Mouse (Mus musculus) kidney, adult 8-10 months (tissue): ENCODE results near the gene Adam11.
"Not testable (repeated sequence)": the region's sequence is repeated elsewhere in the genome, so short reads cannot be mapped to it uniquely, and the experiment has no call there.

Experiments used
- DNase-seq, 2 experiments: peaks; one replicate each; pipeline ENCODE4 v3.0.0; 2022

Gene Adam11

DNA sequence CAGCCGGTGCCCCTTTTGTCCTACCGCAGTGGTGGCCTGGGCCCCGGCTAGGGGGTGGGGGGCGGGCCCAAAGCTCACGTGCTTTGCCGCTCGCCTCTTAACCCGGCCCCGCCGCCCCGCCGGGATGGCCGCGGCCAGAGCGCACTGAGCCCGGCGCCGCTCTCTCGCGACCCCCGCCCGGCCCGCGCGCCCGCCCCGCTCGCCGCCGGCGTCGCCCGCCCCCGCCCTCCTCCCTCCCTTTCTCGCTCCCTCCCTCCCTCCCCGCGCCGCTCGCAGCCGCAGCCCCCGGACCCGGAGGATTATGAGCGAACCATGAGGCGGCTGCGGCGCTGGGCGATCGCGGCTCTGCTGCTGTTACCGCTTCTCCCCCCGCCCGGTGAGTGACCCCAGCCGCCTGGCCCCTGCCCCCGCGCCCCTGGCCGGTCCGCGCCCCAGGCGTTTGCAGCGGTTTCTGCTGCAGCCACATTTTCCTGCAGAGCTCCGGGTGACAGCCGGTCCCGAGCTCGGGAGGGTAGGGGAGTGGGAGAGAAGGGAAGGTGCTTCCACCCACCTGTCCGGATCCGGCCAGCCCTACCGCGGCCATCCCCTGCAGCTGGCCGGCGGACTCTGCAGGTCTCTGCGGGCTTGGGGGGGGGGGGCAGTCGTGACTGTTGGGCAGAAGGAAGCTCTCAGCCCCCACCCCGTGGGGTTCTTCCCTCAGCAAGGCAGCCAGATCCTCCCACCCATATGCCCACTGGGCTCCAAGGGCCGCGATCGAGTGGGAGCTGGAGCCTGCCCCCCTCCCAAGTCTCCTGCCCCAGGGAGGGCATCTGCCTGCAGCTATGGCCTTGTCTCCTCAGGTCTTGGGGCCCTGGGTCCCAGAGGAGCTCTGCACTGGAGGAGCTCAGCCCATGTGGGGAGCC is at the start of gene Adam11:
Adam11 (plus strand) TSS at position 131 of the 902 bp plus-strand sequence.
- DNase-seq: no peak

DNA sequence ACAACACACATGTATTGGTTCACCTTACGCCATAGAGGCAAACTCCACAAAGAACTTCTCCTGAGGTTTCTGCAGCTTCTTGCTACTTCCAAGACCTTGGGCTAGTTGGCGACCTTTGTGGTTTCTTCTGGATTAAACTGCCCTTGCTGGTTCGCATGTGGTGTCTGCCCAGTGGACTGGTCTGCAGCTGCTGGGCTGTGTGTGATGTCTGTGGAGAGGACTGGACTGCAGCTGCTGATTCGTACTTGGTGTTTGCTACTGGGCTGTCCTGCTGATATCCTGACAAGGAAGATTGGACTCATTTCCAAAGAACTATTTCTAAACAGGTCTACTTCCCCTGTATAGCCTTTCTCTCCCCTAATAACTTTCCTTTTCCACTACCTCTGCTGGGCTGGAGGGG is 48.8 kb upstream of the Adam11 start:
- no peak for DNase-seq

DNA sequence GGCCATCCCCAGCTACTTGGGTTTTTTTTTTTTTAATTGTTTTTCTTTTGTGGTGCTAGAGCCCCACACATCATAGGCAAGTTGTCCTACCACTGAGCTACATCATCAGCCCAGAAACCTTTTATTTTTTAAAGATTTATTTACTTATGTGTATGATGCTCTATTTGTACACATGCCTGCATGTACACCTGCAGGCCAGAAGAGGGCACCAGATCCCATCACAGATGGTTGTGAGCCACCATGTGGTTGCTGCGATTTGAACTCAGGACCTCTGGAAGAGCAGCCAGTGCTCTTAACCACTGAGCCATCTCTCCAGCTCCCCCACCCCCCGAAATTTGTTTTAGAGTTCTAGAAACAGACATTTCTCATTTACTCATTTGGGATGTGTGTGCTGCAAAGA is 46.7 kb upstream of the Adam11 start:
- DNase-seq: not testable (repeated sequence)

DNA sequence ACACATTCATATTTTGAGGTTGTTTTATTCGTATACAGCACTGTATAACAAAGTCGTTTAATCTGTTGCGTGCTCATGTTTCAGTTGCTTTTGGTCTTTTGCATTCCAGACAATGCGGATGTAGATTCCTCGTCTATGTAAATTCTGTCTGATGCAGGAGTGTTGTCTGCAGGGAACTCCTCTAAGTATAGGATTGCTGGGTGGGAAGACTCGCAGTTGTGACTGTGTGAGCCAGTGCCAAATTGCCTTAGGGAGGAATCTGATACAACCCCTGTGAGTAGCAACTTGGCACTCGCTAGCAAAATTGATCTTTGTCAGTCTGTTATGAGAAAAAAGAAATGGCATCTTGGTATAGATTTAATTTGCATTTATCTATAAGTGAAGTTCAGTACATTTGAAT is 45.1 kb upstream of the Adam11 start:
- DNase-seq: no peak

DNA sequence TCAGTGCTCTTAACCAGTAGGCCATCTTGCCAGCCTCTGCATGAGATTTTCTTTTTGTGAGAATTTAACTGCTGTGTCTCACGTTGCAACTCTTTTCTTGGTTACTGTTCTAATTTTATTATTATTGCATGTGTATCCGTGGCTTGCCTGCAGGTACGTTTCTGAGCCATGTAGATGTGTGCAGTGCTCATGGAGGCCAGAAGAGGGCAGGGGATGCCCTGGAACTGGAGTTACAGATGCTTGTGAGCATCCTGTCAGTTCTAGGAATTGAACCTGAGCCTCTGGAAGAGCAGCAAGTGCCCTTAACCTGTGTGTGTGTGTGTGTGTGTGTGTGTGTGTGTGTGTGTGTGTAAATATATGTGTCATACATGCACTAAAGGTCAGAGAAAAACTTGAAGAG is 35.7 kb upstream of the Adam11 start:
- peak in 1 of 2 experiments; percentile 34 for DNase-seq

DNA sequence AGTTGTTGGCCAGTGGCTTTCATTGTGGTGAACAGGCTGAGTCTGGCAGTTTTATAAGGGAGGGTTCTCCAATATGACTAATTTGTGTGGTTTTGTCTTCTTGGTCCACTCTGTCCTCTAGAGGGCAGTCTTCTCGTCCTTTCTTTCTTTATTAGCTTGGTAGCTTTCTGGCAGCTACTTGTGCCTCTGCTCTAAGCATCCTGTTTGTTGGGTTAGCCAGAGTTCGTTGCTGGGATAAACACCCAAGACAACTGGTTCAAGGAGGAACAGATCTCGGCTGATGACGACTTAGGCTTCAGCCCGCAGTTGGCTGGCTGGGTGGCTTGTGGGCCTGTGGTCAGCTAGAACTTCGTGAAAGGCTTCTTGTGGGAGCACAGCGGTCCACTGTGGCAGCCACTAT is 32.6 kb upstream of the Adam11 start:
- peak; percentile 25 to 26 for DNase-seq

DNA sequence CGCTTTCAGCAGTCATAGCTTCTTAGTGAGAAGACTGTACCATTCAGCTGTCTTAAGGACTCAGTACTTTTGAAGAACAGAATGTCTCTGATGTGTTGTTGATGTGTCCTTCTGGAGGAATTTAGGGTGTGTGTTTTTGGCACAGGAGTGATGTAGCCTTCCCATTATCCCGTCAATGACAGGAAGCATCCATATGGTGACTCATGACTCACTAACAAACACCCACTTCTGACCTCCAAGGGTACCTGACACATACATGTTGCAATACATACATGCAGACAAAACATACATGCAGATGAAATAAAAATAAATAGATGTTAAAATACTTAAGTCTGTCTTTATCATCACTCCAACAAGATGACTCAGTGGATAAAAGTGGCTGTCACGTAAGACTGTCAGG is 31.4 kb upstream of the Adam11 start:
- no peak for DNase-seq

DNA sequence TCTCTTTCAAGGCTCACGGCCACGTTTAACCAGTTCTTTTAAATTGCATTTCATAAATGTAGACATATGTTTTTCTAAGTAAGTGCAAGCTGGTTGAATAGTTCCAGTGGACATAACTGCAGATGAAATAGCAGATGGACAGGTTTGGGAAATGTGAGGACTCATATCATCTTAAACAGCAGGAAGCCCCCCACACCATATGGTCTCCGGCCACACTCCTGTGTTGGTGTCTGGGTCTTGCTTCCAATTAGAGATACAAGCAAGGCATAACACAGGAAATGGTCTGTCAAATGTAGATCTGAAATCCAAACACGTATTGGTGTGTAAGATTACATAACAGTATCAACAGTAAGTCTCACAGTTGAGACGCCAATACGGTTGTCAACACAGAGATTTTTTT is 29.9 kb upstream of the Adam11 start:
- no peak for DNase-seq

DNA sequence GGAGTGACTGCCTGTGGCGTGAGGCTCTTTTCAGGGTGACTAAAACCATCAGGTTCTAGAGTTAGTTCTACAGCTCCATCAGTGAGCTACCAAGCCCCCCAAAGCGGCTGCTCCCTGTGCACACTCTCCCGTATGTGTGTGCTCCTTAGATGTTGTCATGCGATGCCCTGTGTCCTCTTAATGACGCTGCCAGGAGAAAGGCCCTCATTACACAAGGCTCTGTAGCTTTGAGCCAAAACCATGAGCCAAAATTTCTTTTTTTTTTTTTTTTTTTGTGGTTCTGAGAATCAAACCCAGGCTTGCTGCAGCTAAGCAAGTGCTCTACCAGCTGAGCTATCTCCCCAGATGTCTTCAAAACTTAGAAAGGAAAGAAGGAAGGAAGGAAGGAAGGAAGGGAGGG is 28.1 kb upstream of the Adam11 start:
- no peak for DNase-seq

DNA sequence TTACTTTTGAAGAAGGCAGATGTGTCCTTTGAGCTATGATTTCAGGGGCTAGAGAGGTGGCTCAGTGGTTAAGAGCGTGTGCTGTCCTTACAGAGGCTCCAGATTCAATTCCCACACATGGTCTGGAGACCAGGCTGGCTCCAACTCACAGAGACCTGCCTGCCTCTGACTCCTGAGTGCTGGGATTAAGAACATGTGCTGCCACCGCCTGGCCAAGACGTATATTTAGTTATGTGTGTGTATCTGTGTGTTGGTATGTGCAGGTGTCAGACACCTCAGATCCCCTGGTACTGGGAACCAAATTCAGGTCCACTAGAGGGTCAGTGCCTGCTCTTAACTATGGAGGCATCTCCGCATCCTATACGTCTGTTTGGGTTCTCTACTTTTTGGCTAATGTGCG is 26.3 kb upstream of the Adam11 start:
- no peak for DNase-seq

DNA sequence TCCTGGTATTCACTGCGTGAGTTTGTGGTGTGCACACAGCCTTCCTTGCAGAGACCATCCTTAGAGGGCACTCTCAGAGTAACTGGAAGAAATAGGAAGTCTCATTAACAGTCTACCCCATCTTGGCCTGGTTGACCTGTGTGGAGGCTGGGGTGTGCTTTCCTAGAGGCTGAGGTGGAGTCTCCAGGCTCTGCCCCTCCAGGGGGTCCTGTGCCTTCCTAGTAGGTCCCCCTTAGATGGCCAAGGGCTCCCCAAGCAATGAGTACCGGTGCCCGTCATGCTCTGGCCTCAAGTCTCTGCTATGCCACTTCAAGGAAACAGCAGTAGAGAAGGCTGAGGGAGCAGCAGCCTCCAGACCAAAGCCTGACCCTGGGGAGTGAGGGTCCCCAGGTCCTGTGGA is 23.2 kb upstream of the Adam11 start:
- no peak for DNase-seq

DNA sequence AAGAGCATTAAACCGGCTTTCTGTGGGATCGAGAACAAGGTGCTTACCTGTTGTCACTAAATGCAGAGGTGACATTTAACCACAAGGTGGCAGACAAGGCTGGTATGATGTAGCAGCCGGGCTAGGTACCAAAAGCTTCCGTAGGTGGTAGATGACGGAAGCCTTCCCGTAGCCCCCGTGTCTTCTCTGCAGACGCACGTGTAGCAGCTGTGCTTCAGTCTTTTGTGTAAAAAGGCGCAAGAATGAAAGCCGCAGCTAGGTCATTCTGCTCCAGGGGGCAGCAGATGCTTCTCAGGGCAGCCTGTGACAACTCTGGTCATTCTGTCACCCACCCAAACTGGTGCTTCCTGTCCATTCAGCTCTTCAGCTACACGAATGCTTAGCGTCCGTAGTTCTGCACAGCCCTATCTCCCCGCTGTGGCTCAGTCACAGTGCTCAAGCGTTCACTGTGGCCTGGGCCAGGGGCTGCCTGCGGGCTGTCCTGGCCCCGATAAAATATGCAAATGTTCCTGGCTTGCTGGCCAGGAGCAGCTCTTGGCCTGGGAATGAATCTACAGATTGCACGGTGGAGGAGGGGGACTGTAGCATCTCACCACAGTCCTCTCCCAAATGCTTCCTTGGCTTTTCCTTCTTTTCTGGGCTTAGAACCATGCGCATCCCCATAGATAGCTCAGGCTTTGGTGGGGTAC is 21.8 kb upstream of the Adam11 start:
- peak in 1 of 2 experiments; percentile 54 for DNase-seq

DNA sequence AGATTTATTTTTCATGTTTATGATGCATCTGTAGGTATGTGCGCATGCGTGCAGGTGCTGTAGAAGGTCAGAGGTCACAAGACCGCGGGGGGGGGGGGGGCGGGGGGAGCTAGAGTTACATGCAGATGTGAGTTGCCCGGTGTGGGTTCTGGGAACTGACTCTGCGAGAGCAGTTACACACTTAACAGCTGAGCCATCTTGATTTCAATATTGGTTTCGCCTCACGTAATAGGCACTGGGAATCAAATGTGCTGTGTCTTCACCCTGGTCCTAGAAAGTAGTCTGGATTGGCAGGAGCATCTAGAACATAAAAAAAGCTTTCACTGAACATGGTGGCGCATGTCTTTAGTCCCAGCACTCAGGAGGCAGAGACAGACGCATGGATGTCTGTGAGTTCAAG is 20.6 kb upstream of the Adam11 start:
- DNase-seq: no peak

DNA sequence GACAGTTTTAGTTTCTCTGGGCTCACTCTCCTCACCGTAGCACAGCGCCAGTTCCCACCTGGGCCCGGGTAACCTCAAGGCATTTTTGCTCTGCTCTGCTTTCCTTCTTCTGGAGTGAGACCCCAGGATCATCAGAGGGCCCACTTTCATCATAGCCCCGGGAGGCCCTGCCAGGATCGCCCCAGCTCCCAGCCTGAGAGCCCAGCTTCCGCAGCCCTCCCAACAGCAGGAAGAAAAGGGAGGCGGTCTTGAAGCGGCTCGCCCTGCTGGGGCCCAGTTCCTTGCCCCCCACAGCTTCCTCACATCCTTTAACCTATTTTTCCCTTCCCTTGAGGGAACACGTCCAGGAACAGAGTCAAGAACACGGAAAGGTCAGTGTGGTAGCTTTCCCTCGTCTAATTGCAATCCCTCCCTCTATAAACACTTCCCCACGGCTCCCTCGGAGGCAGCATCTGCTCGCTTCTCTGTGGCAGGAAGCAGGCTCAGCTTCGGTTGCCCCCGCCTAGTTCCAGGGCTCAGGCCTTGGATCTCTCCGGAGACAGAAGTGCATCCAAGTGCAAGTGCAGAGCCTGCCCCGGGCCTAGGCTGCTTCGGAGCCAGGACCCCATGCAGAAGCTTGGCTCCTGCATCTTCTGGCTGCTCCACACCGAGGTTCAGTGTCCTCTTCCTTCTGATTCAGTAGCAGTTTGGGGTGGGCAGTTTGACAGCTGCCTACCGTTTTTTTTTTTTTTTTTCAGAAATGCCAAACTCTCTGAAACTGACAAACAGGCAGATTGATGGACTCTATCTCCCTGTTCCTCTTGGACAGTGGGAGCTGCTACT is 19.9 kb upstream of the Adam11 start:
- DNase-seq: no peak

DNA sequence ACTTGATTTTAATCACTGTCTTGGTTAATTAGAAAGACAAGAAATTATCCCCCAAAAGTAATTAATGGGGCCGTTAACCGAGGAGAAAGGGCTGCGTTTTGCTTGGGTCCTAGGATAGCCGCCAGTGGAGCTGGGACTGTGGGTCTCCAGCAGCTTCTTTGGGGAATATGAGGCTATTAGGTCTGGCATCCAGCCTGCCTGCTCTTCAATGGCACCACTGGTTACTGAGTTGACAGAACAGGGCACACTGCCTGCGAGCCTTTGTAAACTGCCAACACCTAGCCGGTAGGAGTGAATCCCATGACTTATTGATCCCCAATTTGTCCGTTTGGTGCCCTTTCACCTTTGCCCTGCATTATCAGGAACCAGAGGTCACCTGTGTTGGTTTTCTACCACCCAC is 19.2 kb upstream of the Adam11 start:
- DNase-seq: no peak

DNA sequence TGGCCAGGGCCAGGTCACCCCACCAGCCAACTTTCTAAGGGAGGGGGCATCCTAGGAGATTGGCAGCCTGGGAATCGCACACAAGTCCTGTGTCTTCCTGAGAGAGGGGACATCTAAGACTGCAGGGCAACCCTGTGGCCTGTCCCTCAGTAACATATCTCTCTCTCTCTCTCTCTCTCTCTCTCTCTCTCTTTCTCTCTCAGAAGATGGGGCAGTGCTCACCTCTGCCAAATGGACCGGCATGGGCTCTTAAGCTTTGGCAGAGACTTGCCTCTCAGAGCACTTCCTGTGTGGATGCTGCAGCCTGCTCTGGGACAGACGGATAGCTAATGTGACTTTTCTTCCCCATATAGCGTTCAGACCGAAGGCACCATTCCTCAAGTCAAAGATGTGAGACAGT is 18.4 kb upstream of the Adam11 start:
- no peak for DNase-seq

DNA sequence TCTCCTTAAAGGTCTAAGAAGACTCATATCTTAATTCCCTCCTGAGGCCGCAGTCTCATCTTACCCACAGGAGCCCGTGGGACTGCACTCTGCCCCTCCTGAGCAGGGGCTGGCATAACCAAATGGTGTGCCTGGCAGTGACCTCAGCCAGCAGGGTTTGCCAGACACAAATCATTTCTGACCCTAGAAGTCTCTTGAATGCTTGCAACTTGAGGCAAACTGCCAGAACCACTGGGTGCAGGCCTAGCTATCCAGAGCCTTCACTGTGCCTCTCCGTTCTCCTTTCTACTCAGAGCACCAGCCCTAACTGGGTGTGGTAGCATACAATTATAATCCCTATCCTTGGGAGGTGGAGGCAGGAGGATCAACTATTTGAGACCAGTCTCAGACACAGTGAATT is 16.5 kb upstream of the Adam11 start:
- DNase-seq: no peak

DNA sequence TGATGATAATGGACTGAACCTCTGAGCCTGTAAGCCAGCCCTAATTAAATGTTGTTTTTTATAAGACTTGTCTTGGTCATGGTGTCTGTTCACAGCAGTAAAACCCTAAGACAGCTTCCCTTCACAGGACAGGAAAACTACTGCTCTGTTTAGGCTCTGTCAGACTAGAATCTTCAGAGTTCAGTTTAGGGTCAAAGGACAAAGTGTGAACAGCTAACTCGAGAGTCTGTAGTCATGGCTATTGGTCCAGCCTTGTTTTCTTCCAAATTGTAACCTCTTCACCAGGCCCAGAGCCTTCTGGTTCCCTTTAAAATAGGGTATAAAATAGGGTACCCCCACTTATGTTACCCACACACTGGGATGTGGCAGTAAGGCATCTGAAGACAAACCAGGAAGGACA is 13.4 kb upstream of the Adam11 start:
- no peak for DNase-seq

DNA sequence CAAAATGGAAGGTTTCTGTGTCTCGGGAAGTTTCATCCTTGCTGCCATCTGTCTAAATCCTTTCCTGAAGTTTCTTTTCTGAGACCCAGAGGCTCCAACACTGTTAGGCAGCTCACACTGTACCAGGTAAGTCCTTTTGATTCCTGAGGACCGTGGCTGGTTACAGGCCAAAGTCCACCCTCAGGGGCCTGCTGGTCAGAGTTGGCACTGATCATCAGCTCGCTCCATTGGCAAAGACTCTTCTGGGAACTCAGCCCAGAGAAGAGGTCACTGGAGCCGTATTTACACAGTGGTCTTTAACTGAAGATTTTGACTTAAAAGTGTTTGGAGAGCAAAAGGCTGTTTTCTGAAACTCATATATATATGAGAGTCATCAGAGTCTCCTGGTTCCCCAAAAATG is 12.9 kb upstream of the Adam11 start:
- peak; percentile 87 to 89 for DNase-seq

DNA sequence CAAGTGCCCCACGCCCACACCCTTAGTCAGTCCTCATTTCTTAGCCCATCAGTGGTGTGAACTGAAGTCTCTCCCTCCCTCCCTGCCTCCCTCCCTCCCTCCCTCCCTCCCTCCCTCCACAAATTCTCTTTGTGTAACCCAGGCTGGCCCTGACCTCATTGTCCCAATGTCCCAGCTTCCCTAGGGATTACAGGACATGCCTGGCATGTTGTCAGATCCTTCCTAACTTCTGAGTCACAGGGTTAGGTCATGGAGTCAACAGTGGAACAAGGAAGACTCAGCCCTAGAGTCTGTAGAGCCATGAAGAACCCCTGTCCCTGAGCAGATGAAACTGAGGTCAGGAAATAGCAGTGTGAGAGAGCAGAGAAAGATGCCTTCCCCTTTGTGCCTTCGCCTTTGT is 11.5 kb upstream of the Adam11 start:
- DNase-seq: no peak

DNA sequence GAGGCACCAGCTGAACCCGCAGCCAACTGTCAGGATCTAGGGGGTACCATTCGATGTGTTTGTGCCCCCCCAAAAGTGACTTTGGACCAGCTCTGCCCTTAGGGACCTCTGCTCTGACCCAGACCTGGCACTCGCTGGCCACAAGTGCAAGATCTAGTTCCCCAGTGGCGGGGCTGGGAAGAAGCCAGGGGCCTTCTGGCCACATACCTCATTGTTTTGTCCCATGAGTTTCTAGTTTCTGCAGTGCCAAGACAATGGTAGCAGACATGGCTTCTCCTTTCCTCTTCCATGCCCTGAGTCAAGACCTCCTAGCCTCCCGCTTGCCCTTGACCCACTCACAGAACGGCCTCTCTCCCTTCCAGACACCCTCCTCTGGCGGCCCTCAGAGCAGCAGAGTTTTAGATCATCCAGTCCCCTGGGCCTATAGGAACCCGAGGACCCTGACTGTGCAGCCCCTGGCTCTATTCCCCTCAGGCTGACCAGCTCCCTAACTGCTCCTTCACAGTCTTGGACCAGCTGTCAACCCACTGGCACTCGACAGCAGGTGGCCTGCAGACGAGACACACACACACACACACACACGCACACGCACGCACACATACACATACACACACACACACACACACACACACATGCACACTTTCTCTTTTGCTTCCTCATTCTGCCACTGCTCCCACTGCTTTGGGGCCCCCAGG is 8.2 kb upstream of the Adam11 start:
- DNase-seq: no peak

DNA sequence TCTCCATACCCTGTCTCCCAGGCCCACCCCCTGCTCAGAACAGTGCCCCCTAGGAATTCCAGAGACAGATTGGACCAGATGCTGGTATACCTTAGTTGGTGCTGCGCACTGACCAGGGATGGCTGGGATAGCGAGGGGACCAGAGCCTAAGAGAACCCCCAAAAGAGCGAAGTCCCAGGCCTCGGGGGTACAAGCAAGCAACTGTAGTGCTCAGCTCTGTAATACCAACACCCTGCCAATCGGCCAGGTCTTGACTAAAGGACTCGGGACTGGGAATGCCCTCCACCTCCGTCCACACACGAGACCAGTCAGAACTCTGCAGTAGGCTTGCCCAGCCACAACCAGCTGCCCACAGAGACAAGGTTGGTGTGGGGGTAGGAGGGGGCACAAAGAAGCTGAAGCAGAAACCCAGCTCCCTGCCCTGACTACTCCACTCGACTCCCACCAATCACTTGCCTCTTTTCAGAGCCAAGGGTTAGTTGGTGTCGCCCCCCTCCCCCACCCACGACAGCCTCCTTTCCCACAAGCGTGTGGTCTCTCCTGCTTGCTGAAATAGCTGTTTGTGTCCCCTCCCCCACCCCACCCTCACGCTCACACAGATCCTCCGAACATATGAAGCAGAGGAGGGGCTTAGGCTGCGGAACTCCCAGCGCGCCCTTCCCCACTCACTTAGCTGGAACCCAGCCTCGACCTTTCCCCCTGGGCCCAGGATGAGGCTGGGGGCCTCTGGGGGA is 7.5 kb upstream of the Adam11 start:
- DNase-seq: no peak
